Mouse (Mus musculus): Measurements from ENCODE around the gene Kcnh6.

The Kcnh6 gene
- long read RNA-seq, experiment 1, result 0 reads
- long read RNA-seq, experiment 2, partial matches to known transcripts, result 0 of 1 reads
- long read RNA-seq, experiment 2, other reads (novel, unspliced or antisense), result 1 of 1 reads

GRCm38 (mm10) chr11:106007821-106008220, at the start of gene Kcnh6:
Kcnh6 (plus strand) TSS chr11:106008124.
- intact Hi-C loops (cut with DNase I), result no loop called here

- intact Hi-C loops (cut with DNase I), result no loop called here
These were observed 49.4 kb upstream of the Kcnh6 start for GRCm38 (mm10) chr11:105958566-105958965.

GRCm38 (mm10) chr11:105959355-105959754, 48.6 kb upstream of the Kcnh6 start:
- intact Hi-C loops (cut with DNase I), result no loop called here

- intact Hi-C loops (cut with DNase I), result no loop called here
These were observed 43.2 kb upstream of the Kcnh6 start for GRCm38 (mm10) chr11:105964691-105965090.

- intact Hi-C loops (cut with DNase I), result no loop called here
These were observed 41.6 kb upstream of the Kcnh6 start for GRCm38 (mm10) chr11:105966288-105966687.

GRCm38 (mm10) chr11:105967741-105968574, 40.0 kb upstream of the Kcnh6 start, which contains the start of gene Ace:
Ace (plus strand) TSS chr11:105967945.
- intact Hi-C loops (cut with DNase I), result loop anchor here (2.0 kb wide), 1 partner anchor 41 kb away; no protein-coding TSS in a partner anchor

- intact Hi-C loops (cut with DNase I), result loop anchor here (2.0 kb wide), 1 partner anchor 42 kb away; no protein-coding TSS in a partner anchor
These were observed 39.0 kb upstream of the Kcnh6 start for GRCm38 (mm10) chr11:105968948-105969347.

- intact Hi-C loops (cut with DNase I), result loop anchor here (2.0 kb wide), 1 partner anchor 43 kb away; no protein-coding TSS in a partner anchor
These were observed 38.4 kb upstream of the Kcnh6 start for GRCm38 (mm10) chr11:105969516-105969915.

GRCm38 (mm10) chr11:105974593-105974992, 33.3 kb upstream of the Kcnh6 start:
- intact Hi-C loops (cut with DNase I), result no loop called here

- intact Hi-C loops (cut with DNase I), result no loop called here
These were observed 32.9 kb upstream of the Kcnh6 start for GRCm38 (mm10) chr11:105975050-105975449.

GRCm38 (mm10) chr11:105975636-105976035, 32.3 kb upstream of the Kcnh6 start:
- intact Hi-C loops (cut with DNase I), result no loop called here

- intact Hi-C loops (cut with DNase I), result no loop called here
These were observed 29.7 kb upstream of the Kcnh6 start for GRCm38 (mm10) chr11:105978232-105978631.

- intact Hi-C loops (cut with DNase I), result no loop called here
These were observed 29.3 kb upstream of the Kcnh6 start for GRCm38 (mm10) chr11:105978634-105979033.

GRCm38 (mm10) chr11:105984452-105984851, 23.5 kb upstream of the Kcnh6 start:
- intact Hi-C loops (cut with DNase I), result no loop called here

- intact Hi-C loops (cut with DNase I), result no loop called here
These were observed 20.5 kb upstream of the Kcnh6 start for GRCm38 (mm10) chr11:105987446-105987845.

- intact Hi-C loops (cut with DNase I), result no loop called here
These were observed 18.5 kb upstream of the Kcnh6 start for GRCm38 (mm10) chr11:105989446-105989845.

- intact Hi-C loops (cut with DNase I), result no loop called here
These were observed 17.7 kb upstream of the Kcnh6 start for GRCm38 (mm10) chr11:105990231-105990630.

- intact Hi-C loops (cut with DNase I), result no loop called here
These were observed 13.5 kb upstream of the Kcnh6 start, which contains the start of gene Ace3 for GRCm38 (mm10) chr11:105994375-105994774. Ace3 (plus strand) TSS chr11:105994675.

- intact Hi-C loops (cut with DNase I), result no loop called here
These were observed 7.9 kb upstream of the Kcnh6 start for GRCm38 (mm10) chr11:106000062-106000461.

- intact Hi-C loops (cut with DNase I), result no loop called here
These were observed 6.2 kb upstream of the Kcnh6 start for GRCm38 (mm10) chr11:106001718-106002117.

- intact Hi-C loops (cut with DNase I), result no loop called here
These were observed 3.3 kb upstream of the Kcnh6 start for GRCm38 (mm10) chr11:106004576-106004975.

GRCm38 (mm10) chr11:106005970-106006369, 2.0 kb upstream of the Kcnh6 start:
- intact Hi-C loops (cut with DNase I), result no loop called here

- intact Hi-C loops (cut with DNase I), result no loop called here
These were observed 4.8 kb downstream of the Kcnh6 start for GRCm38 (mm10) chr11:106012711-106013110.
